Mouse (Mus musculus): ENCODE data around the gene Oxsm.

Oxsm gene

GRCm38 (mm10) chr14:16242193-16242815, 7.3 kb downstream of the Oxsm start:
- no peak for DNase-seq (ENCODE audit: low spot score in 2 of 2)

DNA sequence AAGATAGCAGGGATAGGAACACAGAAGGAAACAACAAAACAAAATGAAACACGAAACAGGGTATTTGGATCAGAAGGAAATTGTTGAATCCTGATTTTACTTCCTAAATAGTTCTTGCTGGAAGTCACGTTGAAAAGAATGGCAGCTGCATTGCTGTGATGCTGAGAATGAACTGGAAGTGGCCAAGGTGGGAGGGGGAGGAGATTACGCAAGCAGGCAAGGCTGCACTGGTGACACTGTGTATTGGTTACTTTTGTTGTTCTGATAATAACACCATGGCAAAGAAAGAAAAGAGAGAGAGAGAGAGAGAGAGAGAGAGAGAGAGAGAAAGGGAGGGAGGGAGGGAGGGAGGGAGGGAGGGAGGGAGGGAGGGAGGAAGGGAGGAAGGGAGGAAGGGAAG, 13.1 kb downstream of the Oxsm start:
- DNase-seq (ENCODE audit: low spot score in 2 of 2) = no peak

GRCm38 (mm10) chr14:16233515-16233914, 16.1 kb downstream of the Oxsm start:
- DNase-seq (ENCODE audit: low spot score in 2 of 2) = no peak

DNA sequence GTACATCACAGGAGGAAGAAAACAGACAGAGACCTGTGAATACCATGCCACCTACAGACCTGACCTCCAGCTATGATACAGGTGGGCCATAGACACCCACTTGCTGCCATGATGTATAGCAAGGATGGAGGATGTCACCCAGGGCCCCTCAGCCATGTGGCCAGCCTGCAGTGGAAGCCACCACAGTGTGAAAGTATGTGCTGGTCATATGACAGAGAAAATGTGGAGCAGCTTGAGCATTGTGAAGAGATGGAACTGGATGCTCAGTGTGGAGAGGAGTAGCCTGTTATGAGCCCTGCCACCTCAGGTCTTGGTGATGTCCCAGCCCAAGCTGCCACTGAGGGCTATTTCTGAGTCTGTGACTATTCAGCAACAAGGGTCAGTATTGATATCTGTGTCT, 19.0 kb downstream of the Oxsm start:
- no peak for DNase-seq (ENCODE audit: low spot score in 2 of 2)

- no peak for DNase-seq (ENCODE audit: low spot score in 2 of 2)
These were observed 20.2 kb downstream of the Oxsm start for GRCm38 (mm10) chr14:16229395-16229794.

- DNase-seq (ENCODE audit: low spot score in 2 of 2) = no peak
These were observed 30.6 kb downstream of the Oxsm start for GRCm38 (mm10) chr14:16219015-16219414.

- DNase-seq (ENCODE audit: low spot score in 2 of 2) = no peak
These were observed 41.9 kb downstream of the Oxsm start for GRCm38 (mm10) chr14:16207722-16208121.

DNA sequence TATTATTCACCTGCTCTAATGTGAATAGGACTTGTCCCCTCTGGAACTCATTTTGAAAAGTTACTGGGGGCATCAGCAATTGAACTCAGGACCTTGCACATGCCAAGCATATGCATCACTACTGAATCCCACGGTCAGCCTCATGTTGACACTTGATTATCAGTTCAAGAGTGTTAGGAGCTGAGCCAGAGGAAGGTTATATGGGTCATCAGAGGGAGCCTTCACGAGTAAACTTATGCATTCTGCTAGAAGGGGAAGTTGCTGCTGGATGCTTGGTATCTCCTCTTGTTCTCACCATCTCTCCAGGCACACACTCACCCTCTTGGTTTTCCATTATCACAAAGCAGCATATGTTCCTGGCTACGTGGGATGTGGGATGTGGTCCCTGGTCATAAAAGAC, 47.9 kb downstream of the Oxsm start:
- DNase-seq (ENCODE audit: low spot score in 2 of 2) = no peak

DNA sequence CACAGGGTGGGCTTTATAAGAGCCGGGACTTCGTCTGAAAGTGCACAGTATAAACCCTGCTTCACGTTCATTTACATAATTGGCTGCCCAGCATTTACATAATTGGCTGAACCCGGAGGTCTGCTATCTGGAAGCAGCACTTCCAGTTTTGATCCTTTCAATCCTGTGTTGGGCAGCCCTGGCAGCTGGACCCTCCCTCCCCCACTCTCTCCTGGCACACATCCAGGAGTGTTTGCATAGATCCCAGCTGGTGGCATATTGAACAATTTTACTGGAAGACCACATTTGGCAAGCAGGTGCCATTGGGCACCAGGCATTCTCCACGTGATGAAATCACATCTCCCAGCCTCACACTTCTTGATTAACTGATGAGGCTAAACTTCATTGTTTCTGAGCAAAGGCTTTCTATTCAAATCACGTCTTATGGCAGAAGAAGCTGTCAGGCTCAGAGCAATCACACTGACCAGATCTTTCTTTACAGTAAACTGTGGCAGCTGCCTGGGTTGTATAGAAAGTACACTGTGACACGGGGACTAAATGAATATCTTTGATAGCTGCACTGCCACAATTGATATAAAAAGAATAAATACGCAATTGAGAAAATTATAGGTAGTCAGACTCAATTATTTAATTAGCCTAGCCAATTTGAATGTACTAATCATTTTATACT, 48.5 kb downstream of the Oxsm start:
- no peak for DNase-seq (ENCODE audit: low spot score in 2 of 2)

GRCm38 (mm10) chr14:16200220-16200912, 49.2 kb downstream of the Oxsm start:
- DNase-seq (ENCODE audit: low spot score in 2 of 2) = no peak

DNA sequence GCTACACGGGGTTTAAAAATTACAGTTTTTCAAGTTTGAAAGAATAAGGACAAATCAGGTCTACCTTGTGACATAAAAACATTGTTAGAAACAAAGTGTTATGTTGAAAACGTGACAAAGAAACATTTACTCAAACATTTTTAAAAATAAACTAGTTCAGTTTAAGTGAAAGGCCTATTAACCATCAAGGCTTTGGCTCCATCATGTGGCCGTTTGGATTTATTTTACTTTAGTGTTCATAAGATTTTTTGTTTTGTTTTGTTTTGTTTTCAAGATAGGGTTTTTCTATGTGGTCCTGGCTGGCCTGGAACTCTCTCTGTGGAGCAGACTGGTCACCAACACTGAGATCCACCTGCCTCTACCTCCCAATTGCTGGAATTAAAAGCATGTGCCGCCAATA, 53.1 kb downstream of the Oxsm start:
- no peak for DNase-seq (ENCODE audit: low spot score in 2 of 2)

DNA sequence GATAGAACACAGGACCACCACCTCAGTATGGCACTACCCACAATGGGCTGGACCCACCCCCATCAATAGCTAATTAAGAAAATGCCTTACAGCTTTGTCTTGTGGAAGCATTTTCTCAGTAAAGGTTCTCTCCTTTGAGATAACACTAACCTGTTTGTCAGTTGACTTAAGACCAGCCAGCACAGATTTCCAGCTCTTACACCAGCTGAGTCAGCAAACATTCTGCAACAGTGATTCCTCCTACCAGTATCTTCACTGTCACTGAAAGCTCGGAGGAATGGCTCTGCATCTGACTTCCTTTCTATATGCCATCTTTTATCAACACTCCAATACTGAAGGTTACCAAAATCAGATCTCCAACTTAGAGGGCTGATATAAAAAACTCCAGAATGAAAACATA, 54.1 kb downstream of the Oxsm start:
- DNase-seq (ENCODE audit: low spot score in 2 of 2) = no peak

DNA sequence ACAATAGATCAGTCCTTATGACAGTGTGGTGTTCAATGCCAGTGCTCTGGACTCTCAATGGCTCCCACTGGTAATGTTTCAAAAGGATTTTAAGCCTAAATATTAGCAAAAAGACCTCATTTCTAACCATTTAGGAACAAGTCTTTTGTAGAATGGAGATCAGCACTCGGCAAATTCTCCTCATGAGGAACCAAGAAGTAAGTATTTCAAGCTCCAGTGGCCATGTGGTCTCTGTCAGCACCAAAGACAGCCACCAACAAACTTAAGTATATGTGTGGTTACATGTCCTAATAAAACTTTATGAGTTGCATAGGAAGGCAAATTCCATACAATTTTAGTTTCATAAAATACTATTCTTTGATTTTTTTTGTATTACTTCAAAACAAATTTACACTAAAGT, 55.5 kb downstream of the Oxsm start:
- no peak for DNase-seq (ENCODE audit: low spot score in 2 of 2)

DNA sequence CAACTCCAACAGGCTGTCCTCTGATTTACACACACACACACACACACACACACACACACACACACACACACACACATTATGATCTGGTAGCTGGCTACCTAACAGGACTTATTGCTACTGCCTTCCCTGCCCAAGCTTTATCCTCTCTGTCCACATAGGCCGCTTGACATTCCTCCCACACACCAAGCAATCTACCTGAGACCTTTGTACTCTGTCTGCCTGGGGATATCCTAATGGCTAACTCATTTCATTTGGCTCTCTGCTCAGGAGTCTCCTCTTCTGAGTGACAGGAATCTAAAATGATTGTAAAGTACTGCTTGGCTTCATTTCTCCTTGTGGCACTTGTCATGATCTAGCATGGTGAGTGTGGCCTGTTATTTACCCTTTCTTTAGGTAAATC, 60.5 kb downstream of the Oxsm start:
- DNase-seq (ENCODE audit: low spot score in 2 of 2) = no peak

Data from spleen, postnatal 14 days (tissue).